ENCODE assay signal across 19 mouse cellular contexts in genomic region chr9:89940428-89940827, GRCm38 (mm10).
DNase-seq lines count a peak whose midpoint lies in the region; ATAC-seq lines count a peak whose summit lies in the region.
"Had no signal": no experiment of that assay in that cellular context is flagged by ENCODE, and none has a peak within 500 bp of the region (broad histone marks: within the 10 kb centered on the region; RNA-seq: fewer than 3 reads in every experiment).

No protein-coding gene starts in this region.

- H3K27me3 ChIP-seq in splenic B cell, adult 2 months (ENCODE audit: control insufficient read depth, insufficient read depth, low read length, poor library complexity, severe bottlenecking), result no peaks in the 10 kb centered on the region
- H3K27me3 ChIP-seq: forebrain, embryonic 15.5 days; limb, embryonic 12.5 days had no signal

- DNase-seq in kidney, postnatal 36 days, result peak; percentile 7 to 42
- DNase-seq in kidney, adult 18-20 months, result no peak
- peak; percentile 24 for DNase-seq in lung, postnatal 14 days
- DNase-seq in lung, postnatal 4 days, result no peak
- DNase-seq in R1 (ENCODE audit: low read depth, low spot score), result peak; percentile 29
- peak; percentile 47 for DNase-seq in splenic B cell, adult 2 months (ENCODE audit: low read depth, low spot score)
- no peak for DNase-seq in spleen, postnatal 36 days (ENCODE audit: low spot score in 2 of 2)
- DNase-seq: adrenal gland, postnatal 14 days; cerebellum, postnatal 14 days; gastrocnemius, postnatal 14 days; heart, postnatal 4 days; kidney, postnatal 14 days; layer of hippocampus, postnatal 36 days; retina, postnatal 1 day; thymus, postnatal 14 days had no signal

- no peaks in the 10 kb centered on the region for H3K36me3 ChIP-seq in splenic B cell, adult 2 months (ENCODE audit: control insufficient read depth, insufficient read depth, low read length, poor library complexity, severe bottlenecking)
- H3K36me3 ChIP-seq: forebrain, embryonic 15.5 days; heart, embryonic 12.5 days; limb, embryonic 12.5 days had no signal

- no peak for ATAC-seq in cerebellum, adult (ENCODE audit: insufficient number of reproducible peaks, low FRiP score, low TSS enrichment)
- ATAC-seq: forebrain, embryonic 15.5 days had no signal

Comparison
In these comparisons a context has a peak if more than half of its experiments do, and no peak if none do; other contexts are left out.
1. DNase-seq: peak in kidney, postnatal 36 days (2 of 2), lung, postnatal 14 days (single experiment), R1 (single experiment) and splenic B cell, adult 2 months (single experiment); none in kidney, adult 18-20 months (single experiment), lung, postnatal 4 days (0 of 2) and spleen, postnatal 36 days (0 of 2).